Mouse (Mus musculus) Patski (cell line): ENCODE measurements at regions not wholly inside any gene's neighbourhood (a gene's known extent, or its start where the extent isn't known, plus 50 kb on each side); places are given as distances from the start of the nearest gene placed in this dataset.

ENCODE experiments used
- ATAC-seq: fragments of 100-300 bp; one replicate; pipeline ENCODE4 v1.8.0; 2021
- CTCF ChIA-PET: fragments of 350-600 bp; sonication (Branson Sonifier 250); formaldehyde crosslinking; loops from one replicate; lab custom pipeline; 2022; ENCODE audit warnings: inconsistent platforms; lab: Charles Lee
- POLR2A ChIA-PET: fragments of 350-600 bp; sonication (Branson Sonifier 250); formaldehyde crosslinking; loops from one replicate; lab custom pipeline; 2022; ENCODE audit warnings: antibody characterized with exemption, inconsistent platforms; lab: Charles Lee
- DNase-seq: peaks from one replicate; pipeline ENCODE4 v3.0.0-alpha.2; 2011; ENCODE audit warnings: low read depth, low spot score
- H3K27me3 ChIP-seq: fragments of 371-371 bp; one replicate; pipeline ENCODE4 v1.5.1; 2021
- CTCF ChIP-seq: fragments of 100-300 bp; IDR thresholded peaks from one replicate; pipeline ENCODE4 v1.5.1; 2021
- in situ Hi-C: fragments of 300-500 bp; cut with MboI; formaldehyde crosslinking; loops from 3 replicates; pipeline ENCODE4 v1.11.1; 2018; ENCODE audit warnings: low pct_unique_long_range_greater_than_20kb, mixed read lengths

- CTCF ChIA-PET = no interaction called here
- ATAC-seq (no peak), DNase-seq (no peak)
- H3K27me3 ChIP-seq = no peaks in the 10 kb centered on the region
- TF ChIP-seq CTCF = no peak
- POLR2A ChIA-PET = no interaction called here
- in situ Hi-C loops = no loop called here
These were observed 600.8 kb upstream of the Fat1 start for GRCm38 (mm10) chr8:44334323-44334993.

- TF ChIP-seq CTCF = no peak
- DNase-seq = no peak
- ATAC-seq = no peak
- CTCF ChIA-PET = no interaction called here
- POLR2A ChIA-PET = no interaction called here
- H3K27me3 ChIP-seq = no peaks in the 10 kb centered on the region
- in situ Hi-C loops = no loop called here
These were observed 591.8 kb upstream of the Fat1 start for GRCm38 (mm10) chr8:44343401-44343800.

GRCm38 (mm10) chr8:44343924-44344323 is 591.3 kb upstream of the Fat1 start:
- no peaks in the 10 kb centered on the region for H3K27me3 ChIP-seq
- ATAC-seq (peak; percentile 47), DNase-seq (no peak)
- CTCF ChIA-PET = no interaction called here
- POLR2A ChIA-PET = no interaction called here
- in situ Hi-C loops = no loop called here
- TF ChIP-seq CTCF = no peak

GRCm38 (mm10) chr8:44347412-44347811 is 587.8 kb upstream of the Fat1 start:
- no peak for TF ChIP-seq CTCF
- POLR2A ChIA-PET = no interaction called here
- no peak for DNase-seq
- CTCF ChIA-PET = no interaction called here
- in situ Hi-C loops = no loop called here
- H3K27me3 ChIP-seq = no peaks in the 10 kb centered on the region
- no peak for ATAC-seq

GRCm38 (mm10) chr8:44373987-44374386 is 561.3 kb upstream of the Fat1 start:
- POLR2A ChIA-PET = no interaction called here
- ATAC-seq (no peak), DNase-seq (no peak)
- no peak for TF ChIP-seq CTCF
- CTCF ChIA-PET = interaction anchor here (1.4 kb wide), 1 partner anchor 15 kb away, joined by 5 read pairs; no protein-coding TSS in a partner anchor
- in situ Hi-C loops = no loop called here
- H3K27me3 ChIP-seq = no peaks in the 10 kb centered on the region

- ATAC-seq = no peak
- in situ Hi-C loops = no loop called here
- DNase-seq = no peak
- no peak for TF ChIP-seq CTCF
- ChIA-PET POLR2A (no interaction called here), CTCF (no interaction called here)
- no peaks in the 10 kb centered on the region for H3K27me3 ChIP-seq
These were observed 557.5 kb upstream of the Fat1 start for GRCm38 (mm10) chr8:44377731-44378130.

GRCm38 (mm10) chr8:44408462-44408861 is 526.8 kb upstream of the Fat1 start:
- no peak for ATAC-seq
- CTCF ChIA-PET = interaction anchor here (1.1 to 2.4 kb wide), 2 partner anchors 10 to 28 kb away, joined by 4 to 6 read pairs; no protein-coding TSS in a partner anchor

GRCm38 (mm10) chr8:44410261-44410660 is 525.0 kb upstream of the Fat1 start:
- in situ Hi-C loops = no loop called here
- CTCF ChIA-PET = no interaction called here
- DNase-seq (no peak), ATAC-seq (no peak)
- no peaks in the 10 kb centered on the region for H3K27me3 ChIP-seq
- no peak for TF ChIP-seq CTCF
- POLR2A ChIA-PET = no interaction called here

More at GRCm38 (mm10) chr8:44408462-44408861, 526.8 kb upstream of the Fat1 start:
- in situ Hi-C loops = no loop called here
- H3K27me3 ChIP-seq = no peaks in the 10 kb centered on the region
- DNase-seq = no peak
- POLR2A ChIA-PET = no interaction called here
- TF ChIP-seq CTCF = no peak

GRCm38 (mm10) chr8:44418003-44418402 is 517.2 kb upstream of the Fat1 start:
- no peaks in the 10 kb centered on the region for H3K27me3 ChIP-seq
- no peak for TF ChIP-seq CTCF
- ChIA-PET POLR2A (no interaction called here), CTCF (no interaction called here)
- in situ Hi-C loops = no loop called here
- no peak for DNase-seq
- no peak for ATAC-seq

GRCm38 (mm10) chr8:44455433-44455832 is 479.8 kb upstream of the Fat1 start:
- peak; percentile 89 for ATAC-seq
- no peak for DNase-seq
- in situ Hi-C loops = no loop called here
- no peak for TF ChIP-seq CTCF
- ChIA-PET CTCF (no interaction called here), POLR2A (no interaction called here)
- H3K27me3 ChIP-seq = no peaks in the 10 kb centered on the region

GRCm38 (mm10) chr8:44456336-44456735 is 478.9 kb upstream of the Fat1 start:
- no peak for TF ChIP-seq CTCF
- in situ Hi-C loops = no loop called here

More at GRCm38 (mm10) chr8:44456336-44456735, 478.9 kb upstream of the Fat1 start:
- no peaks in the 10 kb centered on the region for H3K27me3 ChIP-seq
- ATAC-seq (no peak), DNase-seq (no peak)
- CTCF ChIA-PET = no interaction called here
- POLR2A ChIA-PET = no interaction called here
